Mouse (Mus musculus) thymus, postnatal 36 days (tissue): ENCODE measurements at regions not wholly inside any gene's neighbourhood (a gene's known extent, or its start where the extent isn't known, plus 50 kb on each side); places are given as distances from the start of the nearest gene placed in this dataset.

Experiments used
- DNase-seq, 2 experiments: peaks; one replicate each; pipeline ENCODE4 v3.0.0; 2022; ENCODE audit warnings: mixed read lengths in 2 of 2

- DNase-seq = no peak
Observed at GRCm38 (mm10) chr11:71411958-71412357, 181.4 kb upstream of the Nlrp1b start.

GRCm38 (mm10) chr11:71414403-71415140 is 184.0 kb upstream of the Nlrp1b start:
- no peak for DNase-seq

GRCm38 (mm10) chr11:71415451-71415850 is 184.9 kb upstream of the Nlrp1b start:
- no peak for DNase-seq

GRCm38 (mm10) chr11:71422291-71422840 is 191.8 kb upstream of the Nlrp1b start:
- no peak for DNase-seq

GRCm38 (mm10) chr11:71423242-71423641 is 192.7 kb upstream of the Nlrp1b start:
- DNase-seq = no peak

- no peak for DNase-seq
Observed at GRCm38 (mm10) chr11:71424879-71425278, 194.3 kb upstream of the Nlrp1b start.

- no peak for DNase-seq
Observed at GRCm38 (mm10) chr11:71429739-71430138, 199.2 kb upstream of the Nlrp1b start.

- no peak for DNase-seq
Observed at GRCm38 (mm10) chr11:71434241-71434640, 203.7 kb upstream of the Nlrp1b start.

GRCm38 (mm10) chr11:71434886-71435285 is 204.4 kb upstream of the Nlrp1b start:
- DNase-seq = no peak

- DNase-seq = no peak
Observed at GRCm38 (mm10) chr11:71435745-71436144, 205.2 kb upstream of the Nlrp1b start.

- DNase-seq = no peak
Observed at GRCm38 (mm10) chr11:71436335-71436734, 205.8 kb upstream of the Nlrp1b start.

- DNase-seq = no peak
Observed at GRCm38 (mm10) chr11:71436801-71437200, 206.3 kb upstream of the Nlrp1b start.

- no peak for DNase-seq
Observed at GRCm38 (mm10) chr11:71439871-71440270, 209.3 kb upstream of the Nlrp1b start.

GRCm38 (mm10) chr11:71440392-71440791 is 209.9 kb upstream of the Nlrp1b start:
- no peak for DNase-seq

- DNase-seq = no peak
Observed at GRCm38 (mm10) chr11:71444056-71444455, 213.5 kb upstream of the Nlrp1b start.

- no peak for DNase-seq
Observed at GRCm38 (mm10) chr11:71446641-71447040, 216.1 kb upstream of the Nlrp1b start.

GRCm38 (mm10) chr11:71447841-71448745 is 217.6 kb upstream of the Nlrp1b start:
- no peak for DNase-seq

GRCm38 (mm10) chr11:71480094-71480493 is 249.6 kb upstream of the Nlrp1b start:
- no peak for DNase-seq

- DNase-seq = no peak
Observed at GRCm38 (mm10) chr11:71497863-71498262, 251.9 kb upstream of the Wscd1 start.

GRCm38 (mm10) chr11:71498299-71498698 is 251.4 kb upstream of the Wscd1 start:
- no peak for DNase-seq

GRCm38 (mm10) chr11:71502156-71502555 is 247.6 kb upstream of the Wscd1 start:
- DNase-seq = no peak

GRCm38 (mm10) chr11:71512271-71513066 is 237.3 kb upstream of the Wscd1 start:
- DNase-seq = no peak

- DNase-seq = no peak
Observed at GRCm38 (mm10) chr11:71513067-71513350, 236.7 kb upstream of the Wscd1 start.
